ENCODE assay signal across 9 mouse cellular contexts in the genomic region with DNA sequence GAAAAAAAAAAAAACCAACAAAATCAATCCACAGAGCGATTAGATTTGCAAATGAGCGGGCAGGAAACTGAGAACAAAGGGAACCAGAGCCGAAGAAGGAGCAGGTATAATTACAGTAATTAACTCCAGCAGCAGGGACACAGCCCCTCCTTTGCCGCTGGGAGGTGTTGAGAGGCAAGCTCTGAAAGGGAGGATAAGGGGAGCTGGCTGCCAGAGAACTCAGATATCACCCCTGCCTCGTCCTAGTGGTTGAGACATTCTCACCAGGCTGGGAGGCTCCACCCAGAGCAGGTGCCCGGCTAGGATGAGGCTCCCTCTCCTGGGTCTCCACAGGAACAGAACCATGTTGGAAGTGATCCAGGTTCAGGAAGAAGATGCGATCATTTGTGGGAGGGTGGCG.
DNase-seq lines count a peak whose midpoint lies in the region; ATAC-seq and TF ChIP-seq lines count a peak whose summit lies in the region.
"Had no signal": no experiment of that assay in that cellular context is flagged by ENCODE, and none has a peak within 500 bp of the region (broad histone marks: within the 10 kb centered on the region; RNA-seq: fewer than 3 reads in every experiment).

No protein-coding gene starts in this region.

- TF ChIP-seq EP300 in liver, postnatal 0 days (IDR thresholded peaks at IDR 0.05; ENCODE audit: low read depth), result no peak

- no peak overlapping the region for H3K4me3 ChIP-seq in forebrain, postnatal 0 days (ENCODE audit: low read depth, low read length)
- no peak overlapping the region for H3K4me3 ChIP-seq in liver, postnatal 0 days (ENCODE audit: low read depth, low read length)
- H3K4me3 ChIP-seq: erythroblast, embryonic 14.5 days had no signal

- DNase-seq in layer of hippocampus, adult 9-11 months, result peak; percentile 3
- no peak for DNase-seq in layer of hippocampus, adult 9-10 months (ENCODE audit: low spot score)
- DNase-seq in forebrain, postnatal 0 days, result peak; percentile 61
- peak; percentile 27 to 40 for DNase-seq in left cerebral cortex, postnatal 10 days (ENCODE audit: extremely low spot score in 1 of 2, low spot score in 2 of 2)
- DNase-seq in right cerebral cortex, postnatal 25 days, result peak; percentile 11
- DNase-seq in adipocyte (ENCODE audit: low spot score), result no peak
- no peak for DNase-seq in cerebellum, postnatal 36 days
- no peak for DNase-seq in liver, postnatal 0 days

- intact Hi-C loops in left cerebral cortex, postnatal 10 days (cut with DNase I), result no loop called here

- no peaks in the 10 kb centered on the region for H3K36me3 ChIP-seq in forebrain, postnatal 0 days (ENCODE audit: insufficient read depth)
- H3K36me3 ChIP-seq in liver, postnatal 0 days (replicated peaks; ENCODE audit: insufficient read depth, low read length), result no peaks in the 10 kb centered on the region

- peak; percentile 96 for ATAC-seq in forebrain, postnatal 0 days
- ATAC-seq in liver, postnatal 0 days, result no peak

- peak overlapping the region; percentile 69; the same call in 1 of the 2 replicates for H3K27ac ChIP-seq in forebrain, postnatal 0 days (ENCODE audit: low read depth, low read length)
- no peak overlapping the region for H3K27ac ChIP-seq in liver, postnatal 0 days (ENCODE audit: low read depth)

- peak; percentile 44 for TF ChIP-seq CTCF in forebrain, postnatal 0 days (IDR thresholded peaks at IDR 0.05; ENCODE audit: low read depth)
- TF ChIP-seq CTCF in liver, postnatal 0 days (IDR thresholded peaks at IDR 0.05; ENCODE audit: low read depth), result no peak

- WGBS in forebrain, postnatal 0 days, result 9% methylated on average over 8 of the region's 8 CpGs
- 22% methylated on average over 8 of the region's 8 CpGs for WGBS in liver, postnatal 0 days (ENCODE audit: insufficient replicate concordance)

- H3K27me3 ChIP-seq in forebrain, postnatal 0 days (ENCODE audit: insufficient read depth, low read length), result no peaks in the 10 kb centered on the region
- H3K27me3 ChIP-seq in liver, postnatal 0 days (ENCODE audit: insufficient read depth, low read length), result no peaks in the 10 kb centered on the region

- H3K4me1 ChIP-seq in forebrain, postnatal 0 days (ENCODE audit: insufficient read depth), result no peaks in the 10 kb centered on the region
- H3K4me1 ChIP-seq in liver, postnatal 0 days (ENCODE audit: insufficient read depth), result no peaks in the 10 kb centered on the region

- H3K4me2 ChIP-seq in forebrain, postnatal 0 days (ENCODE audit: low read depth), result peak overlapping the region; percentile 9; the same call in 1 of the 2 replicates
- H3K4me2 ChIP-seq in liver, postnatal 0 days (ENCODE audit: low read depth, low read length), result no peak overlapping the region

- H3K9me3 ChIP-seq in forebrain, postnatal 0 days (ENCODE audit: low read length), result no peaks in the 10 kb centered on the region
- no peaks in the 10 kb centered on the region; the same call in 1 of the 2 replicates for H3K9me3 ChIP-seq in liver, postnatal 0 days (ENCODE audit: low read length)

- no peak overlapping the region for H3K9ac ChIP-seq in forebrain, postnatal 0 days
- H3K9ac ChIP-seq in liver, postnatal 0 days (replicated peaks), result no peak overlapping the region

Comparison
In these comparisons a context has a peak if more than half of its experiments do, and no peak if none do; other contexts are left out.
1. DNase-seq: peak in layer of hippocampus, adult 9-11 months (single experiment), forebrain, postnatal 0 days (single experiment), left cerebral cortex, postnatal 10 days (2 of 2) and right cerebral cortex, postnatal 25 days (single experiment); none in layer of hippocampus, adult 9-10 months (single experiment), adipocyte (single experiment), cerebellum, postnatal 36 days (0 of 2) and liver, postnatal 0 days (single experiment).